Mouse (Mus musculus): Measurements from ENCODE around the gene Gpr84. TPM values are rescaled to one million over a fixed set of nuclear protein-coding genes. Genes with fewer than 3 reads are reported as not detected.

Gene Gpr84
- polyA plus RNA-seq, 1 experiment from 2014 or later, result not detected

DNA sequence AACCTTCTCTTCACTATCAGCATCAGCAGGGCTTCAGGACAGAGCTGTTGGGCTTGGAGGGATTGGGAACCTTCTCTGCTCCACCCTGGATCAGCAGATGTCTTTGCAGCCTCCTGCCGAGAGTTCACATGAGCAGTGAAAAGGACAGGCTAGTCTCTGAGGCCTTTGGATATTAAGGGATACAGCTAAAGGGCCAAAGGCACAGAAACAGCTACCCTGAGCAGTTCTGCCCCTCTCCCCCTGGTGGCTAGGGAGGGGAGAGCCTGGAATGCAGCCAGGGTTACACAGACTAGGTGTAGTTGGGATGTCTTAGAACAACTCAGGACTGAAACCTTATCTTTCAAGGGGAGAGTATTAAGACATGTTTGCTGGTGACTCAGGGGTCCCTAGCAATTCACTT lies 10.7 kb upstream of the Gpr84 start:
- TF ChIP-seq CTCF (IDR thresholded peaks at IDR 0.05), result no peak
- CTCF ChIA-PET, result interaction anchor here (0.7 to 1.4 kb wide), 4 partner anchors 10 to 143 kb away, joined by 3 to 6 read pairs (median 4); partner anchors contain the start of gene Gpr84
- POLR2A ChIA-PET, result no interaction called here
- in situ Hi-C loops (cut with MboI; ENCODE audit: low pct_unique_long_range_greater_than_20kb), result no loop called here
- ATAC-seq (no peak), DNase-seq (ENCODE audit: low read depth, low spot score) (no peak)
- H3K27me3 ChIP-seq, result no peaks in the 10 kb centered on the region

DNA sequence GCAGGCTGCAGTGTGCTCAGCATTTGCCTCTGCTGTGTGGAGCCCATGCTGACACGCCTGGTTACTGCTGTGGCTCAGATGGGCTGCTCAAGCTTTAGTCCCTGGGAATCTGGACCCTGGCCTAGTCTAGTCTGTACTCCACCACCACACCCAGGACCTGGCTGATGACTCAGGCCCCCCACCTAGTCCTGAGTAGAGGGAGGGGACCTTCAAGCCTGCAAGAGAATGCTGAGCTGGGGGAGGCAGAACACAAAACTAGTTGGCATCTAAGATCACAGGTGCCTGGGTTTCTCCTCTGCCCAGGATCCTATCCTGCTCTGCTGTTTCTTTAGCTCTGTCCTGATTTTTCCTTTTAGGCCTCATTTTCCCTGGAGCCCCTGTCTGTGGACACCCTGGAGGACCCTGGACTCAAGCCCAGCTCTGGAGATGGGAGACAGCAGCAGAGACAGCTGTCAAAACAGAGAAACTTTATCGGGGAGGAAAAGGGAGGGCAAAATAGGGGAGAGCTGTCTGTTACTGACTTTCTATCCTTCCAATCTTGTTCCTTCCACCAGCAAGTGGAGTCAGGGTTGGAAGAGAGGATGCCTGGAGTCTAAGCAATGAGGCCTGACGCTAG lies 7.9 kb upstream of the Gpr84 start:
- in situ Hi-C loops (cut with MboI; ENCODE audit: low pct_unique_long_range_greater_than_20kb), result loop anchor here (10.0 kb wide), 1 partner anchor 334 kb away; no protein-coding TSS in a partner anchor
- POLR2A ChIA-PET, result interaction anchor here (1.1 kb wide), 1 partner anchor 135 kb away, joined by 3 read pairs; no protein-coding TSS in a partner anchor
- ATAC-seq (no peak), DNase-seq (ENCODE audit: low read depth, low spot score) (peak; percentile 9)
- H3K27me3 ChIP-seq, result no peaks in the 10 kb centered on the region
- CTCF ChIA-PET, result interaction anchor here (0.6 to 1.2 kb wide), 3 partner anchors 10 to 34 kb away, joined by 3 to 6 read pairs (median 3); no protein-coding TSS in a partner anchor
- no peak for TF ChIP-seq CTCF (IDR thresholded peaks at IDR 0.05)

DNA sequence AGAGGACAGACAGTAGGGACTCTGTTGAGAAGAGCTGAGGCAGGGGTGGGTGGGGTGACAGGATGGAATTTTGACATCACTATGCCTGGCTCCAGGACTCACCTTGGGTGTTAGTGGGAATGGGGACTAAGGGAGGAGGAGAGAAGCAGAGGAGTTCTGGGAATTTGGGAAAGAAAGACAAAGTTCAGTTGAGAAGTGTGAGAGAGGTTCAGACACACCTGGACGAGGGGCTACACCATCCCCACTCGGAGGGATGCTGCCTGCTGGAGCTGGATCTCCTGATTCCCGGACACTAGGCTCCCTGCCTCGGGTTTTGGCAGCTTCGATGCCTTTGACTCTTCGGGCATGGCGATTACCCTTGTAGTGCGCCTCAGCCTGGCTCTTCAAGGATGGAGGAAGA lies 7.3 kb upstream of the Gpr84 start:
- no peak for ATAC-seq
- TF ChIP-seq CTCF (IDR thresholded peaks at IDR 0.05), result no peak
- POLR2A ChIA-PET, result interaction anchor here (1.1 kb wide), 1 partner anchor 135 kb away, joined by 3 read pairs; no protein-coding TSS in a partner anchor

DNA sequence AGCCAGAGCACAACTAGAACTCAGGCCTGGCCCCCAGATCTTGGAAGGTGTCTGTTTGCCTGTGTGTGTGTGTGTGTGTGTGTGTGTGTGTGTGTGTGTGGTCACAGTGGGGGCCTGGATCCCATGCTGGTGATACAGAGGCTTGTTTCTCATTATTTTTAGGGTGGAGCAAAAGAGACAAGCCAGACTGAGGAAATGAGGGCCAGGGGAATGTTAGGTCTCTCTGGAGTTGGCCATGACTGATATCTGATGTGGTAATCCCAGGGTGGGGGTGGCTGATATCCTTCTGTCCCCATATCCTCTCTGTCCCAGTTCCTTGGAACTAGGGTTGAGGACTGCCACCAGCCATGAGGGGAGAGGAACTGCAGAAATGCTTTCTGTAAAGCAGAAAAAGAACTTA lies 6.7 kb upstream of the Gpr84 start:
- in situ Hi-C loops (cut with MboI; ENCODE audit: low pct_unique_long_range_greater_than_20kb), result loop anchor here (10.0 kb wide), 1 partner anchor 332 kb away; no protein-coding TSS in a partner anchor
- ChIA-PET POLR2A (no interaction called here), CTCF (no interaction called here)
- no peaks in the 10 kb centered on the region for H3K27me3 ChIP-seq
- DNase-seq (ENCODE audit: low read depth, low spot score) (no peak), ATAC-seq (no peak)
- no peak for TF ChIP-seq CTCF (IDR thresholded peaks at IDR 0.05)

More for the DNA sequence above, 7.3 kb upstream of the Gpr84 start:
- in situ Hi-C loops (cut with MboI; ENCODE audit: low pct_unique_long_range_greater_than_20kb), result loop anchor here (10.0 kb wide), 1 partner anchor 333 kb away; no protein-coding TSS in a partner anchor
- no peak for DNase-seq (ENCODE audit: low read depth, low spot score)
- CTCF ChIA-PET, result interaction anchor here (0.6 to 1.2 kb wide), 3 partner anchors 9 to 33 kb away, joined by 3 to 6 read pairs (median 3); no protein-coding TSS in a partner anchor
- H3K27me3 ChIP-seq, result no peaks in the 10 kb centered on the region

DNA sequence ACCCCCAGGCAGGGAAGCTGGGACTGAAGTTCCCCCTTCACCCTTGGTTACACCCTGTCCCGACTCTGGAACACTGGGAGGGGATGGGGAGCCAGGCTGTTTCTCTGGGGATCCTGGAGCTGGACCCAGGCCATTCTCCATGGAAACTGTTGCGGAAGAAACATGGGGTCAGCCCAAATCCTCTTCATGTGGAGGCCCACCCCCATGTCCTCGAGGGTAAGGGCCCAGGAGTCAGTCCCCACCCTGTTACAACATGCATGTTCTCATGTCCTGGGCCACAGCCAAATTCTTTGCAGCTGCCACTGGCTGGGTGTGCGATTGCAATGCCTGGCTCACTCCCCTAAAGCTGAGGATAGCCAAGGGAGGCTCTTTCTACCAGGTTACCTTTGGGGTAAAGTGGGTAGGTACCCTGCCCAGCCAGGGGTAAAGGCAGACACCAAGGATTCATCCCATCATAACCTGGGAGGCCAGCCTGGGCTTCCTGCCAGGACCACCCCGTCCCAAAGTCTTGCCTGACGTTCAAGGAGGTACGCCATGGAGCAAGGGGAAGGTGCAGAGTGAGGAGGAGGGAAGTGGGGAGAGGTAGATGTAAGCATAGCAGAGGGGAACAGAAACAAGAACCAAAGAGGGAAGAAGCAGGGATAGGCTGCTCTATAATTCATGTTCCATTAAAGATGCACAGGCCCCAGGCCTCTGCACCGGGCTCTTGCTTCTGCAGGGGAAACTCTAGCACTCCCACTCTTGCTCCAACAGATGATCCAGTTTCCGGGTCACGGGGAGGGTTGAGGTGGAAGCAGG lies 5.8 kb upstream of the Gpr84 start:
- TF ChIP-seq CTCF (IDR thresholded peaks at IDR 0.05), result no peak
- CTCF ChIA-PET, result interaction anchor here (1.0 to 1.9 kb wide), 6 partner anchors 9 to 143 kb away, joined by 3 to 14 read pairs (median 4); no protein-coding TSS in a partner anchor
- DNase-seq (ENCODE audit: low read depth, low spot score), result no peak
- POLR2A ChIA-PET, result no interaction called here
- in situ Hi-C loops (cut with MboI; ENCODE audit: low pct_unique_long_range_greater_than_20kb), result loop anchor here (10.0 kb wide), 1 partner anchor 331 kb away; no protein-coding TSS in a partner anchor
- no peak for ATAC-seq
- H3K27me3 ChIP-seq, result no peaks in the 10 kb centered on the region

DNA sequence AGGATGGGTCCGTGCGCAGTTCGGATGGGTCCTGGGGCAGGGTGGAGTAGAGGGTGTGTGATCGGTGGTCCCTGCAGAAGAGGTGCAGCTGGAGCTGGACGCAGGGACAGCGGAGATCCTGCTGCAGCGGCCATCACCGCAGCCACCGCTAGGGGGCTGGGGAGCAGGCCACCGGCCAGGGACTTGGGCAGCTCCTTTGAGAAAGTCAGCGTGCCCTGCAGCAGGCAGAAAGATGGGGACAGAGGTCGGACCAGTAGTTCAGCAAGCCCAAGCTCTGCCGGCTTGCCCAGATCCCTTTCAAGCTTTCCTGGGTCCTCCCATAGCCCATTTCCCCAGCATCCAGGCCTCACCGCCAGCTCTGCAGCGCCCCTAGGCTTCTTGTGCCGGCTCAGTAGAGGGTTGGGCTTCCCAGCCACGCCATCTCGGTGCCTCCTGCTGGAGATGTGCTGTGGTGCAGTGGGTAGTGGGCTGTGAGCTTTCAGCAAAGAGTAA lies 4.6 kb upstream of the Gpr84 start:
- in situ Hi-C loops (cut with MboI; ENCODE audit: low pct_unique_long_range_greater_than_20kb), result loop anchor here (10.0 kb wide), 1 partner anchor 330 kb away; no protein-coding TSS in a partner anchor
- peak; percentile 40 for ATAC-seq
- no peaks in the 10 kb centered on the region for H3K27me3 ChIP-seq
- TF ChIP-seq CTCF (IDR thresholded peaks at IDR 0.05), result no peak
- POLR2A ChIA-PET, result no interaction called here
- no peak for DNase-seq (ENCODE audit: low read depth, low spot score)
- CTCF ChIA-PET, result interaction anchor here (0.8 to 1.9 kb wide), 9 partner anchors 8 to 142 kb away, joined by 3 to 14 read pairs (median 3); no protein-coding TSS in a partner anchor

DNA sequence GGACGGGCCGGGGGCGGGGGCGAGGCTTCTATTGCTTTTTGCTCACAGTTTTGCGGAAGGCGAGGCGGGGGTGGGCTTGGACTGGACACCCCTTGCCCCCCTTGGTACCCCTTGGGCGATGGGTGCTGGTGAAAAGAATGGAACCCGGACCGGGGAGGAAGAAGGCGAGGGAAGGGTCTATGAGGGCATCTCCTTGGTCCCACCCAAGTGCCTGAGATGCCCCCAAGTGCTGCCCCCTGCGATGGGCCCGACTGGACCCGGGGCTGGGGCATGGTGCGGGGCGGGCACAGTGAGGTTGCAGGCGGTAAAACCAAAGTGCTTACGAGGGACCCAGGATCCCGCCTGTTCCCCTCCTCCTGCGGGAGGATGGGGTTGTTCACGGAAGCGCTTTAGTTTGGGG lies 3.8 kb upstream of the Gpr84 start:
- no peaks in the 10 kb centered on the region for H3K27me3 ChIP-seq
- CTCF ChIA-PET, result interaction anchor here (0.7 to 1.3 kb wide), 4 partner anchors 10 to 124 kb away, joined by 3 to 5 read pairs (median 4); no protein-coding TSS in a partner anchor
- POLR2A ChIA-PET, result no interaction called here
- TF ChIP-seq CTCF (IDR thresholded peaks at IDR 0.05), result no peak
- DNase-seq (ENCODE audit: low read depth, low spot score) (no peak), ATAC-seq (no peak)
- in situ Hi-C loops (cut with MboI; ENCODE audit: low pct_unique_long_range_greater_than_20kb), result loop anchor here (10.0 kb wide), 1 partner anchor 329 kb away; no protein-coding TSS in a partner anchor

DNA sequence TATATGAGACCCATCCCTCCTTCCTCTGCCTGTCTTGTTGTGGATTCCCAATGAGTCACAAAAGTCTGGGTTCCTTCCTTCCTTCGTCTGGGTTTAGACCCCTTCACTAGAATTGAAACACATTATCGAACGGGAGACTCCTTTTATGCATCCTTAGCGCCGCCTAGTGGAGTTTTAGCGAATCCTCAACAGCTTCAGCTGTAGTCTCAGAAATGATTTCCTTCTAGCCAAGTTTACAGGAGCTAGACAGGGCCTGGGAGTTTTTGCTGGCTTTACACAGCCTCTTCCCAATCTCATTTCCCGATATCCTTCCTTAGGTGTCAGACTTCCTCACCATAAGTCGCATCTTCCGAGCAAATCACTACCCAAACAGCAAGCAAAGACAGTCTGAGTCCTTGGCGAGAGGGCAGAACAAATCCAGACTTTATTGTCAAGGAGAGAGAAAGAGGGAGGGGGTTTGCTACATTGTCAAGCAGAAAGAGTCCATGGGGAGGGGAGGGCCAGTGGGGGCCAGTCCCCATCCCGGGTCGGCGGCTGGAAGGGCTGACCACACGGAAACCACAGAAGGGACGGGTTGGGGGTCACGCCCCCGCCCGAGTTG lies 3.2 kb upstream of the Gpr84 start:
- CTCF ChIA-PET, result interaction anchor here (0.7 to 1.3 kb wide), 4 partner anchors 11 to 124 kb away, joined by 3 to 5 read pairs (median 4); no protein-coding TSS in a partner anchor
- in situ Hi-C loops (cut with MboI; ENCODE audit: low pct_unique_long_range_greater_than_20kb), result loop anchor here (10.0 kb wide), 1 partner anchor 329 kb away; no protein-coding TSS in a partner anchor
- DNase-seq (ENCODE audit: low read depth, low spot score) (no peak), ATAC-seq (no peak)
- POLR2A ChIA-PET, result no interaction called here
- no peak for TF ChIP-seq CTCF (IDR thresholded peaks at IDR 0.05)
- no peaks in the 10 kb centered on the region for H3K27me3 ChIP-seq

DNA sequence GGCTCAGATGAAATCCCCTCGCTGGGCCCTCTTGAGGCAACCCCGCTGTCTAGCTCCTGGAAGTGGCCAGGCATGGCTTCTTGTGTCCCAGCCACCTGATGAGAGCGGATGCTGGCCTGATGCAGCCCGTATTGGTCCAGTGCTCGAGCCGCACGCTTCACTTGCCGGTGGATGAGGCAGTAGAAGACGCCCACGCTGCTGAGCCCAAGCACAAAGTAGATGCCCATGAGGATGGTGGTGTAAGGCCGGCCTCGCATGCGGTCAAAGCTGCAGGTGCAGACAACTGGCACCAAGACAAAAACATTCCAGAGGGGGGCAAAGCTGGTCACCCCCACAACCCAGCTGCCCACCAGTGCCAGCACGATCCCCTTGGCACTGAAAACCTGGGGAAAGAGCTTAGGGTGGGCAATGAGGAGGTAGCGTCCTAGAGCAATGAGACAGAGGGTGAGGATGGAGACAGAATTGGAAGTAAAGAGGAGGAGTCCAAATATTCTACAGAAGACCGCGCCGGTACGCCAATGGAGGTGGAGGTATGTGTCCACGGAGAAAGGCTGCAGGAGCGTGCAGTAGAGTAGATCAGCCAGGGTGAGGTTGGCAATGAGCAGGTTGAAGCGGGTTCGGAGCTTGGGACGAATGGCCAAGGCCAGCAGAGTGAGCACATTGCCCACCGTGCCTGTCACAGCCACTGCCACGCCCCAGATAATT lies 1.4 kb downstream of the Gpr84 start:
- DNase-seq (ENCODE audit: low read depth, low spot score) (no peak), ATAC-seq (no peak)
- ChIA-PET POLR2A (interaction anchor here (0.7 to 1.1 kb wide), 2 partner anchors 11 to 23 kb away, joined by 3 read pairs; no protein-coding TSS in a partner anchor), CTCF (interaction anchor here (1.0 to 8.7 kb wide), 11 partner anchors 9 to 132 kb away, joined by 3 to 116 read pairs (median 8); partner anchors contain the start of gene Copz1)
- no peaks in the 10 kb centered on the region for H3K27me3 ChIP-seq
- in situ Hi-C loops (cut with MboI; ENCODE audit: low pct_unique_long_range_greater_than_20kb), result loop anchor here (5.0 to 10.0 kb wide), 3 partner anchors 57 to 344 kb away; partner anchors contain the start of genes Hoxc10 and Hoxc5
- TF ChIP-seq CTCF (IDR thresholded peaks at IDR 0.05), result no peak

Measured in Patski (cell line).